Mouse (Mus musculus) MEL (cell line): ENCODE results near the gene Olfr1467. TPM values are rescaled to one million over a fixed set of nuclear protein-coding genes. Genes with fewer than 3 reads are reported as not detected.

Experiments used
- DNase-seq: peaks from one replicate; pipeline ENCODE4 v3.0.0; 2011; ENCODE audit warnings: low read depth, low spot score
- H3K27ac ChIP-seq: 2 replicates; pipeline ENCODE4 v1.5.1; 2012; ENCODE audit warnings: low read depth, mild to moderate bottlenecking, control low read depth, low read length, moderate library complexity; ENCODE audit not compliant: control insufficient read depth
- H3K27me3 ChIP-seq, 2 experiments: fragments of 150-350 bp in 1 of 2; sonication (generic) in 1 of 2; 2 replicates each; pipeline ENCODE4 v1.6.1; 2012; ENCODE audit warnings: low read length in 2 of 2, mild to moderate bottlenecking in 2 of 2, improper control_type of control experiment in 1 of 2, moderate library complexity in 1 of 2; ENCODE audit not compliant: insufficient read depth in 2 of 2, control insufficient read depth in 1 of 2
- H3K36me3 ChIP-seq, 2 experiments: 2 replicates each; pipeline ENCODE4 v1.6.1; 2012 to 2014; ENCODE audit warnings: low read length in 2 of 2, improper control_type of control experiment in 1 of 2, inconsistent platforms in 1 of 2, mild to moderate bottlenecking in 1 of 2; ENCODE audit not compliant: insufficient read depth in 2 of 2, control insufficient read depth in 1 of 2
- H3K4me1 ChIP-seq, 2 experiments: fragments of 150-350 bp in 1 of 2; sonication (generic) in 1 of 2; 2 replicates each; pipeline ENCODE4 v1.6.1; 2012; ENCODE audit warnings: low read length in 2 of 2, improper control_type of control experiment in 1 of 2, mild to moderate bottlenecking in 1 of 2; ENCODE audit not compliant: insufficient read depth in 2 of 2, control insufficient read depth in 1 of 2
- H3K4me3 ChIP-seq, 2 experiments: fragments of 150-350 bp in 1 of 2; sonication (generic) in 1 of 2; 2 replicates each; pipeline ENCODE4 v1.5.1; 2012; ENCODE audit warnings: low read depth in 2 of 2, low read length in 2 of 2, mild to moderate bottlenecking in 2 of 2, moderate library complexity in 2 of 2, control low read depth in 1 of 2, improper control_type of control experiment in 1 of 2; ENCODE audit not compliant: control insufficient read depth in 1 of 2, insufficient read depth in 1 of 2
- H3K79me2 ChIP-seq: 2 replicates; pipeline ENCODE4 v1.6.1; 2012; ENCODE audit warnings: mild to moderate bottlenecking, low read length, moderate library complexity; ENCODE audit not compliant: control insufficient read depth, poor library complexity, insufficient read depth
- H3K9ac ChIP-seq: 2 replicates; pipeline ENCODE4 v1.6.1; 2012; ENCODE audit warnings: low read depth, mild to moderate bottlenecking, control low read depth, low read length, moderate library complexity; ENCODE audit not compliant: control insufficient read depth, poor library complexity, severe bottlenecking
- H3K9me3 ChIP-seq: fragments of 150-350 bp; sonication (generic); replicated peaks from 2 replicates; pipeline ENCODE4 v1.6.1; 2012; ENCODE audit warnings: mild to moderate bottlenecking, low read length, improper control_type of control experiment, moderate library complexity; ENCODE audit not compliant: insufficient read depth
- BHLHE40 ChIP-seq: IDR thresholded peaks from 2 replicates; pipeline ENCODE4 v1.6.1; 2012; ENCODE audit warnings: low read depth, mild to moderate bottlenecking, inconsistent platforms, low read length, improper control_type of control experiment, borderline replicate concordance
- CHD1 ChIP-seq: IDR thresholded peaks from 2 replicates; pipeline ENCODE4 v1.6.1; 2012; ENCODE audit warnings: low read depth, mild to moderate bottlenecking, inconsistent platforms, low read length, improper control_type of control experiment
- CTCF ChIP-seq, 3 experiments: IDR thresholded peaks in 2 of 3; conservative IDR thresholded peaks in 1 of 3; 2 replicates each; pipeline ENCODE4 v1.5.1; 2011 to 2012; ENCODE audit warnings: low read length in 3 of 3, low read depth in 2 of 3, mild to moderate bottlenecking in 2 of 3, improper control_type of control experiment in 1 of 3, inconsistent platforms in 1 of 3, mixed read lengths in 1 of 3, moderate library complexity in 1 of 3; ENCODE audit not compliant: control insufficient read depth in 1 of 3, insufficient read depth in 1 of 3, poor library complexity in 1 of 3, severe bottlenecking in 1 of 3
- E2F4 ChIP-seq: IDR thresholded peaks from 2 replicates; pipeline ENCODE4 v1.6.1; 2011; ENCODE audit warnings: low read depth, low read length, improper control_type of control experiment, borderline replicate concordance
- ETS1 ChIP-seq: IDR thresholded peaks from 2 replicates; pipeline ENCODE4 v1.6.1; 2012; ENCODE audit warnings: low read depth, mild to moderate bottlenecking, inconsistent platforms, low read length, improper control_type of control experiment, moderate library complexity
- GABPA ChIP-seq: IDR thresholded peaks from 2 replicates; pipeline ENCODE4 v1.6.1; 2012; ENCODE audit warnings: low read depth, mild to moderate bottlenecking, inconsistent platforms, low read length, improper control_type of control experiment, moderate library complexity
- GATA1 ChIP-seq: IDR thresholded peaks from 2 replicates; pipeline ENCODE4 v1.6.1; 2011; ENCODE audit warnings: low read depth, low read length, improper control_type of control experiment
- HCFC1 ChIP-seq: IDR thresholded peaks from 2 replicates; pipeline ENCODE4 v1.6.1; 2012; ENCODE audit warnings: low read depth, mild to moderate bottlenecking, inconsistent platforms, low read length, improper control_type of control experiment, moderate library complexity
- JUND ChIP-seq: IDR thresholded peaks from 2 replicates; pipeline ENCODE4 v1.6.1; 2011; ENCODE audit warnings: low read depth, mild to moderate bottlenecking, improper control_type of control experiment, low read length
- KAT2A ChIP-seq: conservative IDR thresholded peaks from 2 replicates; pipeline ENCODE4 v1.6.1; 2012; ENCODE audit warnings: low read depth, low read length, improper control_type of control experiment, inconsistent platforms
- MAFK ChIP-seq: IDR thresholded peaks from 2 replicates; pipeline ENCODE4 v1.6.1; 2011; ENCODE audit warnings: low read depth, mild to moderate bottlenecking, low read length, improper control_type of control experiment, borderline replicate concordance
- MAX ChIP-seq: IDR thresholded peaks from 2 replicates; pipeline ENCODE4 v1.6.1; 2011; ENCODE audit warnings: low read length, improper control_type of control experiment
- MAZ ChIP-seq: IDR thresholded peaks from 2 replicates; pipeline ENCODE4 v1.6.1; 2012; ENCODE audit warnings: low read depth, mild to moderate bottlenecking, inconsistent platforms, low read length, improper control_type of control experiment
- MEF2A ChIP-seq: IDR thresholded peaks from 2 replicates; pipeline ENCODE4 v1.6.1; 2014; ENCODE audit warnings: low read depth, mild to moderate bottlenecking, inconsistent platforms, low read length, improper control_type of control experiment; ENCODE audit not compliant: poor library complexity, insufficient replicate concordance, severe bottlenecking; ENCODE audit errors: extremely low read depth
- MXI1 ChIP-seq: IDR thresholded peaks from 2 replicates; pipeline ENCODE4 v1.6.1; 2011; ENCODE audit warnings: mild to moderate bottlenecking, low read depth, low read length, improper control_type of control experiment
- MYC ChIP-seq: IDR thresholded peaks from 2 replicates; pipeline ENCODE4 v1.6.1; 2011; ENCODE audit warnings: low read depth, mild to moderate bottlenecking, low read length, improper control_type of control experiment, moderate library complexity
- NELFE ChIP-seq: IDR thresholded peaks from 2 replicates; pipeline ENCODE4 v1.6.1; 2011; ENCODE audit warnings: low read depth, low read length, improper control_type of control experiment
- NRF1 ChIP-seq: IDR thresholded peaks from 2 replicates; pipeline ENCODE4 v1.6.1; 2014; ENCODE audit warnings: low read depth, mild to moderate bottlenecking, inconsistent platforms, low read length, improper control_type of control experiment, moderate library complexity; ENCODE audit not compliant: poor library complexity, insufficient read depth, severe bottlenecking
- POLR2AphosphoS2 ChIP-seq: IDR thresholded peaks from 2 replicates; pipeline ENCODE4 v1.6.1; 2011; ENCODE audit warnings: low read length, improper control_type of control experiment
- POLR2AphosphoS5 ChIP-seq: IDR thresholded peaks from 2 replicates; pipeline ENCODE4 v1.6.1; 2012; ENCODE audit warnings: low read depth, borderline replicate concordance, mild to moderate bottlenecking, inconsistent platforms, low read length, moderate library complexity, mixed read lengths
- RAD21 ChIP-seq: IDR thresholded peaks from 2 replicates; pipeline ENCODE4 v1.6.1; 2011; ENCODE audit warnings: mild to moderate bottlenecking, low read depth, low read length, improper control_type of control experiment
- RCOR1 ChIP-seq: IDR thresholded peaks from 2 replicates; pipeline ENCODE4 v1.6.1; 2012; ENCODE audit warnings: low read depth, mild to moderate bottlenecking, inconsistent platforms, low read length, improper control_type of control experiment
- SIN3A ChIP-seq: IDR thresholded peaks from 2 replicates; pipeline ENCODE4 v1.6.1; 2012; ENCODE audit warnings: low read length, improper control_type of control experiment, inconsistent platforms
- SMC3 ChIP-seq: IDR thresholded peaks from 2 replicates; pipeline ENCODE4 v1.6.1; 2011; ENCODE audit warnings: low read depth, low read length, improper control_type of control experiment
- TAL1 ChIP-seq: IDR thresholded peaks from 2 replicates; pipeline ENCODE4 v1.6.1; 2012; ENCODE audit warnings: mild to moderate bottlenecking, inconsistent platforms, low read length, moderate library complexity, mixed read lengths
- TBP ChIP-seq: IDR thresholded peaks from 2 replicates; pipeline ENCODE4 v1.8.0; 2011; ENCODE audit warnings: low read depth, low read length, improper control_type of control experiment
- TCF12 ChIP-seq: IDR thresholded peaks from 2 replicates; pipeline ENCODE4 v1.6.1; 2014; ENCODE audit warnings: low read depth, mild to moderate bottlenecking, inconsistent platforms, low read length, improper control_type of control experiment, moderate library complexity
- USF1 ChIP-seq: IDR thresholded peaks from 2 replicates; pipeline ENCODE4 v1.6.1; 2014; ENCODE audit warnings: low read depth, mild to moderate bottlenecking, inconsistent platforms, low read length, improper control_type of control experiment, moderate library complexity
- USF2 ChIP-seq, 2 experiments: IDR thresholded peaks; 2 replicates each; pipeline ENCODE4 v1.6.1; 2011 to 2012; ENCODE audit warnings: improper control_type of control experiment in 2 of 2, low read length in 2 of 2, borderline replicate concordance in 1 of 2, inconsistent platforms in 1 of 2, low read depth in 1 of 2, mild to moderate bottlenecking in 1 of 2; ENCODE audit not compliant: insufficient read depth in 1 of 2
- ZC3H11A ChIP-seq: IDR thresholded peaks from 2 replicates; pipeline ENCODE4 v1.6.1; 2012; ENCODE audit warnings: low read depth, mild to moderate bottlenecking, inconsistent platforms, low read length, improper control_type of control experiment
- ZMIZ1 ChIP-seq: IDR thresholded peaks from 2 replicates; pipeline ENCODE4 v1.6.1; 2012; ENCODE audit warnings: low read depth, mild to moderate bottlenecking, inconsistent platforms, low read length, improper control_type of control experiment, moderate library complexity
- ZNF384 ChIP-seq: IDR thresholded peaks from 2 replicates; pipeline ENCODE4 v1.6.1; 2012; ENCODE audit warnings: low read depth, mild to moderate bottlenecking, inconsistent platforms, low read length, improper control_type of control experiment
- polyA plus RNA-seq, 2 experiments: library from polyadenylated mRNA; stranded (reverse) in 1 of 2; unstranded in 1 of 2; fragments of >175 nt in 1 of 2; fragments of >200 nt in 1 of 2; gene quantifications; 2 replicates each; pipeline versions ENCODE4 v1.2.1 to v1.2.4; 2012; ENCODE audit warnings: low replicate concordance in 2 of 2, low read depth in 1 of 2; ENCODE audit not compliant: insufficient read length in 2 of 2, insufficient read depth in 1 of 2, missing spikeins in 1 of 2
- total RNA-seq: library from RNA; depleted of rRNA; stranded (reverse); fragments of 300-350 nt; gene quantifications from 2 replicates; pipeline ENCODE4 v1.2.3, GENCODE M21; 2012; rRNA removed

Olfr1467 gene
- total RNA-seq (not detected in 2 replicates), polyA plus RNA-seq (not detected)

- no peak within 1 kb of the TSS for H3K4me3 ChIP-seq
- H3K4me1 ChIP-seq = no peaks in the 10 kb centered on the region
- TF ChIP-seq POLR2AphosphoS5 = no peak
- TF ChIP-seq SIN3A = no peak
- no peak for TF ChIP-seq POLR2AphosphoS2
- TF ChIP-seq RCOR1 = no peak
- TF ChIP-seq ZNF384 = no peak
- no peak for TF ChIP-seq ZC3H11A
- TF ChIP-seq ZMIZ1 = no peak
- TF ChIP-seq MAZ = no peak
- no peak for TF ChIP-seq USF1
- no peak for TF ChIP-seq NRF1
- no peak for TF ChIP-seq MAX
- TF ChIP-seq KAT2A = no peak
- no peak for TF ChIP-seq GATA1
- TF ChIP-seq MEF2A = no peak
- no peak for TF ChIP-seq SMC3
- TF ChIP-seq NELFE = no peak
- no peak for TF ChIP-seq GABPA
- no peak for TF ChIP-seq HCFC1
- no peak for TF ChIP-seq RAD21
- no peak within 1 kb of the TSS for H3K27ac ChIP-seq
- no peaks in the 10 kb centered on the region for H3K36me3 ChIP-seq
- no peaks in the 10 kb centered on the region for H3K9me3 ChIP-seq
- H3K9ac ChIP-seq = no peak within 1 kb of the TSS
- H3K27me3 ChIP-seq = no peaks in the 10 kb centered on the region
- H3K79me2 ChIP-seq = no peaks in the 10 kb centered on the region
- DNase-seq = no peak
Measured at GRCm38 (mm10) chr19:13361936-13362335, at the start of gene Olfr1467. Gene Olfr1467, plus strand, starts transcription at chr19:13362236.

- DNase-seq = no peak
- H3K27me3 ChIP-seq = no peaks in the 10 kb centered on the region
- H3K27ac ChIP-seq = no peak within 1 kb of the TSS
- H3K79me2 ChIP-seq = no peaks in the 10 kb centered on the region
- no peak within 1 kb of the TSS for H3K4me3 ChIP-seq
- H3K9me3 ChIP-seq = no peaks in the 10 kb centered on the region
- H3K9ac ChIP-seq = no peak within 1 kb of the TSS
- H3K4me1 ChIP-seq = no peaks in the 10 kb centered on the region
- no peak for TF ChIP-seq MXI1
- TF ChIP-seq GATA1 = no peak
- no peak for TF ChIP-seq USF2 (IDR thresholded peaks at IDR 0.05; ENCODE audit: borderline replicate concordance in 1 of 2, insufficient read depth in 1 of 2, low read depth in 1 of 2, low read length in 2 of 2)
- no peak for TF ChIP-seq MAFK
- TF ChIP-seq ETS1 = no peak
- no peak for TF ChIP-seq RAD21
- no peak for TF ChIP-seq GABPA
- TF ChIP-seq TAL1 = no peak
- no peak for TF ChIP-seq CHD1
- no peak for TF ChIP-seq MYC
- no peak for TF ChIP-seq MAZ
- TF ChIP-seq BHLHE40 = no peak
- no peak for TF ChIP-seq ZNF384
- no peak for TF ChIP-seq MAX
- no peak for TF ChIP-seq ZMIZ1
- no peak for TF ChIP-seq CTCF (IDR thresholded peaks at IDR 0.05 in 2 of 3, conservative IDR thresholded peaks at IDR 0.05 in 1 of 3; ENCODE audit: control insufficient read depth in 1 of 3, insufficient read depth in 1 of 3, low read depth in 2 of 3, low read length in 3 of 3, poor library complexity in 1 of 3, severe bottlenecking in 1 of 3)
- TF ChIP-seq E2F4 = no peak
- TF ChIP-seq TBP = no peak
- TF ChIP-seq TCF12 = no peak
- TF ChIP-seq JUND = no peak
- no peaks in the 10 kb centered on the region for H3K36me3 ChIP-seq
Measured at GRCm38 (mm10) chr19:13315441-13315840, 46.6 kb upstream of the Olfr1467 start, which contains the start of gene Olfr1465. Gene Olfr1465, minus strand, starts transcription at chr19:13315541.
